In genomic region chrX:145529602-145530001, GRCm38 (mm10) we compare ENCODE assay signal across 17 mouse cellular contexts.
"Had no signal": no experiment of that assay in that cellular context is flagged by ENCODE, and none has a peak within 500 bp of the region (broad histone marks: within the 10 kb centered on the region; RNA-seq: fewer than 3 reads in every experiment).

No protein-coding gene starts in this region.

- H3K4me2 ChIP-seq: liver, embryonic 11.5 days; liver, embryonic 13.5 days; liver, embryonic 15.5 days; midbrain, embryonic 11.5 days; midbrain, embryonic 13.5 days; midbrain, embryonic 15.5 days; neural tube, embryonic 12.5 days; stomach, embryonic 15.5 days had no signal

- H3K36me3 ChIP-seq: liver, embryonic 13.5 days; liver, embryonic 15.5 days; midbrain, embryonic 13.5 days; midbrain, embryonic 15.5 days; neural tube, embryonic 12.5 days; stomach, embryonic 15.5 days had no signal

- H3K27ac ChIP-seq: liver, embryonic 13.5 days; liver, embryonic 15.5 days; macrophage; midbrain, embryonic 13.5 days; midbrain, embryonic 15.5 days; neural tube, embryonic 12.5 days; stomach, embryonic 15.5 days had no signal

- H3K27me3 ChIP-seq: liver, embryonic 13.5 days; liver, embryonic 15.5 days; megakaryocyte, embryonic 14.5 days; midbrain, embryonic 13.5 days; midbrain, embryonic 15.5 days; neural tube, embryonic 12.5 days; stomach, embryonic 15.5 days had no signal

- H3K4me3 ChIP-seq: liver, embryonic 13.5 days; liver, embryonic 15.5 days; megakaryocyte, embryonic 14.5 days; midbrain, embryonic 13.5 days; midbrain, embryonic 15.5 days; neural tube, embryonic 12.5 days; stomach, embryonic 15.5 days had no signal

- ATAC-seq: liver, postnatal 0 days; midbrain, embryonic 13.5 days; midbrain, embryonic 15.5 days had no signal

- H3K4me1 ChIP-seq: liver, embryonic 13.5 days; liver, embryonic 15.5 days; megakaryocyte, embryonic 14.5 days; midbrain, embryonic 13.5 days; midbrain, embryonic 15.5 days; neural tube, embryonic 12.5 days; stomach, embryonic 15.5 days had no signal

- H3K9me3 ChIP-seq: liver, embryonic 13.5 days; liver, embryonic 15.5 days; megakaryocyte, embryonic 14.5 days; midbrain, embryonic 13.5 days; midbrain, embryonic 15.5 days; neural tube, embryonic 12.5 days; stomach, embryonic 15.5 days had no signal

- DNase-seq: liver, embryonic 13.5 days; liver, postnatal 0 days; lung, adult 2 months; lung, postnatal 10 days; right cerebral cortex, postnatal 14 days; thymus, adult 18-20 months; thymus, postnatal 14 days; thymus, postnatal 36 days had no signal

- H3K9ac ChIP-seq: liver, embryonic 13.5 days; liver, embryonic 15.5 days; liver, postnatal 0 days; midbrain, embryonic 13.5 days; midbrain, embryonic 15.5 days; neural tube, embryonic 12.5 days; stomach, embryonic 15.5 days had no signal
